Mouse (Mus musculus): ENCODE measurements at regions not wholly inside any gene's neighbourhood (a gene's known extent, or its start where the extent isn't known, plus 50 kb on each side); places are given as distances from the start of the nearest gene placed in this dataset.

DNA sequence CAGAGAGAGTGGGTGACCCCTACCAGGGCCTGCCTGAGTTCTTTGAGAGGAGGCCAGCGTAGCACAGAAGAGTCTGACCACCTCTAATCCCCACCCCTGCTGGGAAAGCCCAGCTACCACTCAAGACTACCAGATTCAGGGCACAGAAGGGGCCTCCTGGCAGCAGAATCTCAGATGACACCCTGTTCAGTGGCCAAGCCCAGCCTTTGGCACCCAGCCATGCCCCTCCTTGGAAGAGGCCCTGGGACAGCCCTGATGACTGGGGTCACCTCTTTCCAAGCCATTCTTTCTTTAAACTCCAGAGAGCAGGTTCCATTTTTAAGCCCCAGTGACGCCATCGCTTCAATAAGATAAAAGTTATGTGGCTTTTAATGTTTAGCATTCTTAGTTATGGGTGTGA is 359.8 kb downstream of the Matn1 start:
- TF ChIP-seq CTCF (IDR thresholded peaks at IDR 0.05; ENCODE audit: control insufficient read depth, insufficient read depth, low read length) (no peak), POLR2A (IDR thresholded peaks at IDR 0.05; ENCODE audit: borderline replicate concordance, control insufficient read depth, low read depth, low read length) (no peak)

Data from bone marrow, adult 2 months (tissue).